Mouse (Mus musculus) frontal cortex, postnatal 25 days (tissue): ENCODE results near the gene Rnf20.
"Not testable (repeated sequence)": the region's sequence is repeated elsewhere in the genome, so short reads cannot be mapped to it uniquely, and the experiment has no call there.

Source experiments
- DNase-seq, 2 experiments: peaks; one replicate each; pipeline ENCODE4 v3.0.0; 2022; ENCODE audit warnings: low spot score in 2 of 2

Rnf20 gene

DNA sequence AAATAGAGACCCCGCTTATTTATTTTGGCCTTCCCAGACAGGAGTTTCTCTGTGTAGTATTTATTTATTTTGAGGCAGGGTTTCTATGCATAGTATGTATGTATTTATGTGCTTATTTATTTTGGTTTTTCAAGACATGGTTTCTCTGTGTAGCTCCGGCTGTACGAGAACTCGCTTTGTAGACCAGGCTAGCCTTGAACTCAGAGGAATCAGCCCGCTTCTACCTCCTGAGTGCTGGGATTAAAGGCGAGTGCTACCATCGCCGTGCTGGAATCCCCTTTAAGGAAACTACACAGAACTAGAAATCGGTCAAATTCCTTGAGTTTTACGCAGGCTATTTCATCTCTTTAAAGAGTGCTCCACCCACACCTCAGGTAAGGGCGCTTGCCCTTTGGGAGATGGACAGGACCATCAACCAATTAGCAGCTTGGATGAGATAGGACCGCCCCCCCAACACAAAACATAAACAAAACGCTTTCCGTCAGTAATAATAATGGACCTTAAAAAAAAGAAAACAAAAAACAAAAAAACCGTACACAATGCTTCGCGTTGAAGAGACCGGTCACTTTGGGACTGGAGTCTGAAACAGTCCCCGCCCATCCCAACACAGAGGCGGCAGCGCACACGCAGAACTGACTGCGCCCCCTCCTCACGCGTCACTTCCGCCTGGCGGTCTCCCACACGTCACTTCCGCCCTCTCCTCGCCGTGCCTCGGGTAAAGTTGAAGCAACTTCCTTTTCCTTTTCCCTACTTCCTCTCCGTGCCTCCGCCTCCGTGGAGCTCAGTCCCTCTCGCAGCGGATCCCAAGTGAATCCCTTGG, at the start of gene Rnf20:
TSS of gene Rnf20 (plus strand) at position 688 of the 820 bp plus-strand sequence.
- DNase-seq: peak; percentile 86 to 94

DNA sequence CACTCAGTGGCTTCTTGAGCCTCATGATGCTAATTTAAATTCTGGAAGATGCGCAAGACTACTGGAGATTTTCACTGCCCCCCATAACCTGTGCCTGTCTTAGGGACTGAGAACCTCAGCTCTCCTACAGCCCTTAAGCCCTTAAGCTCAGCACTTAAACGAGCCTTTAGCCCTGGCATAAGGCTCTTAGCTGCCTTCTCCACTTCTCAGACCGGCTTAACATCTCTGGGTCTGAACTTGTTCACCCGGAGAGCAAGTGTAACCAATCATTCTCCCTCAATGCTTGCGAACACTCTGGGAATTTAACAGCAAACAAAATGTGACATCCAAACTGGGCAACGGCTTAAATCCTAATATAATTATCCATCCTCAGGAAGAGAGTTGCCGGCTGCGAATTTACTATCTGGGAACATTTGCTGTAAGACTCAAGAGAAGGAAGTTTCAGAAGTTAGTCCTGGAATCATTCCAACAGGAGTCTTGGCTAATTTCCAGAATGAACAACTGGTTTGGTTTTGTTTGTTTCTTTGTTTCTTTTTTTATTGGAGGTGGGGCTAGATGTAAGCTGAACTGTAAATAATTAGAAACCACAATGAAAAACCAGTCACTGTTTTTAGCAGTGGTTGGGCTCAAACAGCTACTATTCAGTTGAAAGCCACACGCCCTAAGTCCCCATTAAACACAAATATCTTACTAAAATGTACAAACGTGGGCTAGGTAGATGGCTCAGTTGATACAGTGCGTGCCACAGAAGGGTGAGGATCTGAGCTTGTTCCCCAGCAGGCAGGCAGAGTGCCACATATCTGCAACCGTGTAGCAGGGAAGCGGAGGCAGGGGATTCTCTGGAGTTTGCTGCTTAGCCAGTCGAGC, 47.6 kb upstream of the Rnf20 start:
- no peak for DNase-seq

DNA sequence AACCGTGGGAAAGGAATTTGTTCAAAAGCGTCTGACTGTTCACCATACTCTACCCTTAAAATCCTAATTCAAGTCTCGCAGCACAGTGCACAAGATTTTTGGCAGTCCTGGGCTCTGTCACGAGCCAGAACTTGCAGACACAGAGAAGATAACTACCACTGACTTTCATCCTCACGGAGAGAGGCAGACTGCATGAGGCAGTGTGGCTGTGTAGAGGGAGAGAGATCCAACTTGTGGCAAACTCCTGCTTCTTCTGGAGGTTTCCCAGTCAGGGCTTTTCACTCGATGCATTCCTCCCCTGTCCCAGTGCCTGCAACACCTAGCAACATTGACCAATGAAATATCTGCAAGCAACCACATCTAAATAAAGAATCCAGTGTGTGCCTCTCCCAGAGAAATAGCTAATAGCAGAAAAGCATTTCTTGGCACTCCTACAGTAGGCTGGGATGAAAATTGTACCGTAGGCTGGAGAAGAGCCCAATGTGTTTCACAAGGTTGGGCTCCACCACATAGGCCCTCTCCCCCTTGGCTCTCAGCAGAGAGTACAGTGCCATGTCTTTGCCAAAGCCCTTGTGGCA, 46.2 kb upstream of the Rnf20 start:
- DNase-seq: no peak

GRCm38 (mm10) chr4:49586811-49587210, 45.0 kb upstream of the Rnf20 start:
- no peak for DNase-seq

GRCm38 (mm10) chr4:49590152-49590551, 41.7 kb upstream of the Rnf20 start:
- DNase-seq: no peak

- peak; percentile 21 to 23 for DNase-seq
These were observed 35.0 kb upstream of the Rnf20 start for GRCm38 (mm10) chr4:49596846-49597182.

- DNase-seq: peak; percentile 50 to 56
These were observed 34.4 kb upstream of the Rnf20 start, which contains the start of gene Tmem246 for GRCm38 (mm10) chr4:49597183-49598100. TSS of gene Tmem246 (minus strand) at chr4:49597876.

- no peak for DNase-seq
These were observed 28.6 kb upstream of the Rnf20 start for GRCm38 (mm10) chr4:49603161-49603560.

DNA sequence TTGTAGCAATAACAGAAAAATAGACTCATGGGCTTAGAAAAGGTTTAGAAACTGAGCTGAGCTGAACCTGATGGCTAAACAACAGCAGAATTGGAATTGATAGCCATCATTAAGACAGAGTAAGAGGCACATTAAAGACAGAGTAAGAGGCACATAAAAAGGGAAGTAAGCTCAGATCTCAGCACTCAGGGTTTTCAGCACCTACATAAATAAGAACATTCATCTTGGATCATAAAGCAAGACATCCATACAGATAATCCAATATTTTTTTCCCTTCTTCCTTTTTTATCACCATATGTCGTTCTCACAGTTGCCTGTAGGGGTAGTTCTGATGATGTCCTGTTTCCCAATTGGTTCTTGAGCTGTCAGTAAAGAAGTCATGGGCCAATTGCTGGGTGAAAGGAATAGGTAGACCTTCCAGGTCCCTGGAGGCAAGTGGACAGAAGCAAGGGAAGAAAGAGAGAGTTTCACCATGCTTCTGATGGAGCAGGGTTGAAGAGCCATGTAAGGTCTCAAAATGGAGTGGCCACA, 27.7 kb upstream of the Rnf20 start:
- no peak for DNase-seq

DNA sequence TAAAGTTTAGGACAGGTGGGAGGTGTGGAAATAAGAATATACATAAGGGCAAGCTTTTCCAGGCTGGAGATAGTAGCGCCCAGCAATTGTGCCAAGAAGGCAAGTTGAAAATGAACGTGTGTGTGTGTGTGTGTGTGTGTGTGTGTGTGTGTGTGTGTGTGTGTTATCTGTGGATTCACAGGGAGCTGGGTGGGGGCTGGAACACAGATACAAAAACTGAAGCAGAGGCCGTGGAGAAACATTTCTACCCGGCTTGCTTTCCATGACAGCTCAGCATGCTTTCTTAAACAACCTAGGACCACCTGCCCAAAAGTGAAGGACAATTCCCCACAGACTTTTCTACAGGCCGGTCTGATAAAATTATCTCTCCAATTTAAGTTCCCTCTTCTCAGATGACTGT, 27.2 kb upstream of the Rnf20 start:
- no peak for DNase-seq

GRCm38 (mm10) chr4:49605459-49605858, 26.3 kb upstream of the Rnf20 start:
- DNase-seq: no peak

DNA sequence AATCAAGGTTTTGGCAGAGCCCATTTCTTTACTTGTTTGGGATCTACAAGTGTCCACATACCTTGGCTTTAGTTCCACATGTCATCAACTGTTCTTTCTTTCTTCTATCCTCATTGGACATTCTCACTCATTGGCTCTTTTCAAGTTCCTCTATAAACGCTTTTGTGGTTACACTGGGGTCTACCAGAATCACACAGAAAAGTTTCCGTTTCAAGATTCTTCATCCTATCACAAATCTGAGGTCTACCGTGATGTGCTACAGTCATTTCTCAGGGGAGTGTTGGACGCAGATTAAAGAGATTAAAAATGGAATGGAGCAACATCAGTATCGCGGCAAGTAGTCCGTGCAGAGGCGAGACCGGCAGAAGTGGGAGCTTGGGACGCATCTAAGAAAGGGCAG, 14.9 kb upstream of the Rnf20 start:
- no peak for DNase-seq

GRCm38 (mm10) chr4:49619861-49620260, 11.9 kb upstream of the Rnf20 start:
- not testable (repeated sequence) for DNase-seq

DNA sequence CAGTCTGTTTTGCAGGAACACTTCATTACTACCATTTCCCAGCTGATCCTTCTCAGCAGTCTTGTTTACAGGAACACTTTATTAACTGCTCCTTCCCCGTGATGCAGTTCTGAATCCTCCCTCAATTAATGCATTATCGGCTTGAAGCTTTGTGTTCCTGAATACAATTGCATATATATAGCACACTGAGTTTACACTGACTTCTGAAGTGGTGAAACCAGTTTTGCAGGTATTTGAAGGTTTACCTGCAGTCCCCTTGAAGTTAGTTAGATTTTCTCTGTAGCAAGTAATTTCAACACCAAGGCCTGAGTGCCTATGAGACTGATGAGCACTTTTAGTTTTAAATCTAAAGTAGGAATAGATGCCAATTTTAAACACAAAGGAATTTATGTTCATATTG, 9.5 kb upstream of the Rnf20 start:
- DNase-seq: no peak

DNA sequence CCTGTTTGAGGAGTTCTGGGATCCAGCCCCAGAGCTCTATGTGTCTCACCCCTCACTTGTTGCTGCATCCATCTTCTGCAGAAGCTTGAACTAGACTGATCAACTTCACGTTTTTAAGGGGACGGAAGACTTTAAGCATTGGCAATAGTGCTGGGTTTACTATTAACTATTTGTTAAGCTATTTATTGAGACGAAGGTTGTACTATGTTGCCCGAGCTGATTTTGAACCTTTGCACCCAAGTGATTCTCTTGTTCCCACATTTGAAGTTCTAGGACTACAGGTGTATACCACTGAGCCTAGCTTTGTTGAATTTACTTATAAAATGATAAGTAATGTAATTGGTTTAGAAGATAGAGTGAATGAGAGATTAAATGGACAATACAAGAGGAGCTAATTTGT, 7.9 kb upstream of the Rnf20 start:
- no peak for DNase-seq

- not testable (repeated sequence) for DNase-seq
These were observed 6.8 kb upstream of the Rnf20 start for GRCm38 (mm10) chr4:49624969-49625368.

DNA sequence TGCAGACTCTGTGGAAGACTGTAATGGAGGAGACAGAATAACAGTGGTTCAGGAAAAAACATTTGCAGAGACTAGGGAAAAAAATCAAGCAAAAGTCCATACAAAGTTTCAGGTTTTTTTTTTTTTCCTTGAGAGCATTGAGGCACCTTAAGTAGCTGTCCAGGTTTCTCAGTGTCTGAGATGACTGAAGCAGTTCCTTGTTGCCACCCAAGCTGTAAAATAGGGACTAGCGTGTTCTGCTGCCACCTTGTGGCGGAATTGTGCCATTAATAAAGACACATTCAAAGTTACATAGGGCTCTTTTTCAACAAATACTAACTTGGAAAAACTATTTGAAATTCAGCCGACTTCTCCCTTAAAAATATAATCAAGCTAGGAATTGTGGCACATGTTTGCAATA, 4.8 kb upstream of the Rnf20 start:
- peak; percentile 70 to 72 for DNase-seq

DNA sequence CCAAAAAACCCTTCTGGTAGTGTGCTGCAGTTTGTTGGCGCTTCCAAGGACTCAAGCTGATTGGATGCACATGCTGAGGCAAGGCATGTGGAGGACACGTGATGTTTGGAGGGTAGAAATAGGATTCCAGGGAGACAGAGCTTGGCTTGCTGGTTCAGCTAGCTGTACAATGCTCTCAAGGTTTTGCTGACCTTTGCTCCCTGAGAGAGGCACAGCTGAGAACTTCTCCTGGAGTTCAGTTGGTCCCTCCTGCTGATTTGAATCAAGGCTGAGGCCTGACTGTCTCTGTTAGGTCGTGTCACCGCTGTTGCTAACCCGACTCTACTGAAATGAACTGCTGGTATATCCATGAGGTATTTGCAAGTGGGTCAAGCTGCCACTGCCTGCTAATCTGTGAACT, 2.9 kb upstream of the Rnf20 start:
- DNase-seq: no peak

DNA sequence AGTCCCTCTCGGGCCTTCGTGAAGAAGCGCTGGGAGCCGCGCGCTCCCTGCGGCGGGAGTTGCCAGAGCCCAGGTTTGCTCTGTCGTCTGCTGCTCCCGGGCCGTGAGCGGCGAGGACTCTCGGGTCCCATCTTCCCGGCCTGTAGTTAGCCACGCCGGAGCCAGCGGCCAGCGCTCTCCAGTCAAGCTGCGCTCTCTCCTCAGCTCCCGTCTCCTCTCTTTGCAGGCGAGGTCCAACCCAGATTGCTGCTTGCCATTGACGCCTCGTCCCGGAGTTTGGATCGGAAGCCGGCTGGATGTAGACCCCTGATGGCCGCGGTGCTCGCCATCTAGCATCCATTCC, 304 bp downstream of the Rnf20 start:
- no peak for DNase-seq

- no peak for DNase-seq
These were observed 6.0 kb downstream of the Rnf20 start for GRCm38 (mm10) chr4:49637821-49638220.

DNA sequence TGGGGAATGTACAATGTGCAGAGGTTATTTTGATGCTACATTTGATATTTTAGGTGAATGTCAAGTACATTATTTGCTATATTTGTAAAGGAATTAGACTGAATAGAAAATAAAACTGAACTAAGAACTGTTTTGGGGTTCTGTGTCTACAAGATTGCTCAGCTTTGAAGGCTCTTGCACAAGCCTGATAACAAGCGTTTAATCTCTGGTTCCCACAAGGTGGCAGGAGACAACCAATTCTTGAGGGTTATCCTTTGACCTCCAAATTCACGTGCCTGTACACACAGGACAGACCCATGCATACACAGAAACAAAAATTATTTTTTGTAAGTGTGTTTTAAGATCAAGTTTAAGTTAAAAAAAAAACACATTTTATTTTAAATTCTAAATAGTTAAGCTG, 8.1 kb downstream of the Rnf20 start:
- no peak for DNase-seq
